8 mouse cellular contexts compared by ENCODE assay signal in the genomic region with DNA sequence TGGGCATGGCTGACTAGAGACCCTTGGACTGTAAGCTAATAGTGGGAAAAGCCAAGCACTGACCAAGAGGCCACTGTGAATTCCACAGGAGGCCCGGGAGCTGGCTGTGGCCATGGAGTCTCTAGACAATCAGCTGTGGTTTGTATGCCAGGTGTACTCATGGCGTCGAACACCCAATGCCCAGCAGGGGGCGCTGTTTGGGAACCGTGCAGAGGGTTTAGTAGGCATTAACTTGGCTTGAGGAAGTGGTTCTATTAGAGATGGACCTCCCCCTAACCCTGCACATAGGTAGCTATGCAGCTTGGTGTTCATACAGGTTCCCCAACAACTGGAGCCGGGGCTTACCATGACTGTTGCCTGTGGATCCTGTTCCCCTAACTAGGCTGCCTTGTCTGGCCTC. TPM values are rescaled to one million over a fixed set of nuclear protein-coding genes. Genes with fewer than 3 reads are reported as not detected.
DNase-seq lines count a peak whose midpoint lies in the region; ATAC-seq and TF ChIP-seq lines count a peak whose summit lies in the region.

No protein-coding gene starts in this region.

- no peaks in the 10 kb centered on the region for H3K36me3 ChIP-seq in forebrain, embryonic 11.5 days (ENCODE audit: control insufficient read depth, insufficient read depth, low read length)
- H3K36me3 ChIP-seq in forebrain, embryonic 12.5 days (replicated peaks) = no peaks in the 10 kb centered on the region
- no peaks in the 10 kb centered on the region for H3K36me3 ChIP-seq in lung, postnatal 0 days (ENCODE audit: insufficient read depth, low read length)

- H3K27ac ChIP-seq in forebrain, embryonic 11.5 days (ENCODE audit: low read depth, low read length) = no peak overlapping the region
- H3K27ac ChIP-seq in forebrain, embryonic 12.5 days = no peak overlapping the region
- no peak overlapping the region for H3K27ac ChIP-seq in lung, postnatal 0 days (ENCODE audit: low read length)

- ATAC-seq in forebrain, embryonic 11.5 days (replicated peaks; ENCODE audit: low FRiP score) = no peak
- ATAC-seq in forebrain, embryonic 12.5 days (ENCODE audit: low FRiP score) = no peak
- 0 out of 2 replicates have a peak, but pooled peaks have one; percentile 5 for ATAC-seq in lung, postnatal 0 days

- DNase-seq in forebrain, embryonic 11.5 days (ENCODE audit: low spot score) = peak; percentile 59
- peak; percentile 94 for DNase-seq in B cell, adult 2 months
- DNase-seq in c-Kit-positive CD71-positive TER-119-negative erythroid progenitor cells, embryonic 14.5 days (ENCODE audit: low read depth) = peak; percentile 36
- peak; percentile 30 for DNase-seq in lung, postnatal 0 days (ENCODE audit: low spot score)
- peak; percentile 80 for DNase-seq in testis, postnatal 10 days (ENCODE audit: low spot score)
- DNase-seq in urinary bladder, postnatal 4 days (ENCODE audit: low spot score in 2 of 2) = no peak
- no peak for DNase-seq in cerebellum, adult 8-10 months

- H3K4me1 ChIP-seq in forebrain, embryonic 11.5 days (replicated peaks; ENCODE audit: control insufficient read depth, insufficient read depth, low read length) = no peaks in the 10 kb centered on the region
- no peaks in the 10 kb centered on the region for H3K4me1 ChIP-seq in forebrain, embryonic 12.5 days
- no peaks in the 10 kb centered on the region for H3K4me1 ChIP-seq in lung, postnatal 0 days (ENCODE audit: insufficient read depth, low read depth, low read length)

- WGBS in forebrain, embryonic 11.5 days = 52% methylated on average over 6 of the region's 6 CpGs
- 48% methylated on average over 6 of the region's 6 CpGs for WGBS in forebrain, embryonic 12.5 days
- WGBS in lung, postnatal 0 days = 49% methylated on average over 6 of the region's 6 CpGs

- H3K4me3 ChIP-seq in forebrain, embryonic 11.5 days (ENCODE audit: low read depth, low read length) = no peak overlapping the region
- H3K4me3 ChIP-seq in forebrain, embryonic 12.5 days (replicated peaks) = no peak overlapping the region
- H3K4me3 ChIP-seq in lung, postnatal 0 days (ENCODE audit: low read depth, low read length) = no peak overlapping the region

- H3K4me2 ChIP-seq in forebrain, embryonic 11.5 days (ENCODE audit: low read depth, low read length, severe bottlenecking) = no peak overlapping the region
- H3K4me2 ChIP-seq in forebrain, embryonic 12.5 days = no peak overlapping the region
- no peak overlapping the region for H3K4me2 ChIP-seq in lung, postnatal 0 days (replicated peaks; ENCODE audit: low read depth, low read length)

- no peaks in the 10 kb centered on the region for H3K9me3 ChIP-seq in forebrain, embryonic 11.5 days (ENCODE audit: control insufficient read depth, low read length)
- peaks cover 5% of the 10 kb centered on the region; the same call in 1 of the 2 replicates for H3K9me3 ChIP-seq in forebrain, embryonic 12.5 days
- H3K9me3 ChIP-seq in lung, postnatal 0 days (ENCODE audit: low read length) = no peaks in the 10 kb centered on the region

- H3K27me3 ChIP-seq in forebrain, embryonic 11.5 days (ENCODE audit: control insufficient read depth, insufficient read depth, low read length) = no peaks in the 10 kb centered on the region
- no peaks in the 10 kb centered on the region for H3K27me3 ChIP-seq in forebrain, embryonic 12.5 days
- H3K27me3 ChIP-seq in lung, postnatal 0 days (replicated peaks; ENCODE audit: insufficient read depth, low read length) = no peaks in the 10 kb centered on the region

- peak; percentile 62 for TF ChIP-seq CTCF in lung, postnatal 0 days (IDR thresholded peaks at IDR 0.05)

- TF ChIP-seq EP300 in lung, postnatal 0 days (IDR thresholded peaks at IDR 0.05) = no peak

- H3K9ac ChIP-seq in forebrain, embryonic 11.5 days (ENCODE audit: low read length) = no peak overlapping the region
- H3K9ac ChIP-seq in forebrain, embryonic 12.5 days = no peak overlapping the region
- H3K9ac ChIP-seq in lung, postnatal 0 days (replicated peaks; ENCODE audit: low read depth) = no peak overlapping the region

RNA-seq across cellular contexts. Expression of a gene that starts 17.7 kb away (rescaled TPM):
- not detected in 2 replicates for polyA plus RNA-seq in forebrain, embryonic 11.5 days (2014; fragmentation: Nextera tagmentation; extraction: Ambion mirVana)
- polyA plus RNA-seq in forebrain, embryonic 12.5 days (2016; fragmentation: Nextera tagmentation; extraction: Ambion mirVana) = not detected in 2 replicates
- 1.1 and 1.4 TPM in 2 replicates for polyA plus RNA-seq in lung, postnatal 0 days (2015; fragmentation: Nextera tagmentation; extraction: Ambion mirVana)

RNA-seq across cellular contexts. Expression of a gene that starts 18.2 kb away (rescaled TPM):
- not detected in 2 replicates for polyA plus RNA-seq in forebrain, embryonic 11.5 days (2014; fragmentation: Nextera tagmentation; extraction: Ambion mirVana)
- polyA plus RNA-seq in forebrain, embryonic 12.5 days (2016; fragmentation: Nextera tagmentation; extraction: Ambion mirVana) = not detected in 2 replicates
- 2.1 and 4.4 TPM in 2 replicates for polyA plus RNA-seq in lung, postnatal 0 days (2015; fragmentation: Nextera tagmentation; extraction: Ambion mirVana)

RNA-seq across cellular contexts. Expression of a gene that starts 42.4 kb away (rescaled TPM):
- not detected in 2 replicates for polyA plus RNA-seq in forebrain, embryonic 11.5 days (2014; fragmentation: Nextera tagmentation; extraction: Ambion mirVana)
- not detected in 2 replicates for polyA plus RNA-seq in forebrain, embryonic 12.5 days (2016; fragmentation: Nextera tagmentation; extraction: Ambion mirVana)
- polyA plus RNA-seq in lung, postnatal 0 days (2015; fragmentation: Nextera tagmentation; extraction: Ambion mirVana) = 65.2 and 74.3 TPM in 2 replicates

RNA-seq across cellular contexts. Expression of a gene that starts 50.1 kb away (rescaled TPM):
- polyA plus RNA-seq in forebrain, embryonic 11.5 days (2014; fragmentation: Nextera tagmentation; extraction: Ambion mirVana) = not detected in 2 replicates
- polyA plus RNA-seq in forebrain, embryonic 12.5 days (2016; fragmentation: Nextera tagmentation; extraction: Ambion mirVana) = not detected in 2 replicates
- polyA plus RNA-seq in lung, postnatal 0 days (2015; fragmentation: Nextera tagmentation; extraction: Ambion mirVana) = not detected in 2 replicates

RNA-seq across cellular contexts. Expression of a gene that starts 54.7 kb away (rescaled TPM):
- polyA plus RNA-seq in forebrain, embryonic 11.5 days (2014; fragmentation: Nextera tagmentation; extraction: Ambion mirVana) = 0.27 and 1.8 TPM in 2 replicates
- polyA plus RNA-seq in forebrain, embryonic 12.5 days (2016; fragmentation: Nextera tagmentation; extraction: Ambion mirVana) = 1.5 and 2.0 TPM in 2 replicates
- polyA plus RNA-seq in lung, postnatal 0 days (2015; fragmentation: Nextera tagmentation; extraction: Ambion mirVana) = 6.7 and 7.3 TPM in 2 replicates

Comparison
In these comparisons a context has a peak if more than half of its experiments do, and no peak if none do; other contexts are left out.
1. DNase-seq: peak in forebrain, embryonic 11.5 days (single experiment), B cell, adult 2 months (2 of 2), c-Kit-positive CD71-positive TER-119-negative erythroid progenitor cells, embryonic 14.5 days (single experiment), lung, postnatal 0 days (single experiment) and testis, postnatal 10 days (single experiment); none in urinary bladder, postnatal 4 days (0 of 2) and cerebellum, adult 8-10 months (single experiment).
2. RNA of a gene that starts 42.4 kb away (polyA plus RNA-seq): 65.2 to 74.3 TPM in lung, postnatal 0 days; not detected in forebrain, embryonic 12.5 days and not detected in forebrain, embryonic 11.5 days; every median in the first group is over 10 times any median in the second.